Mouse (Mus musculus) testis, adult 2 months (tissue): ENCODE measurements around the gene Faf2.

Source experiments
- CTCF ChIP-seq: fragments of 200-500 bp; IDR thresholded peaks from 2 replicates; pipeline ENCODE4 v1.5.1; 2012; ENCODE audit warnings: low read depth, mild to moderate bottlenecking, inconsistent platforms, low read length, moderate library complexity; ENCODE audit not compliant: control insufficient read depth, insufficient read depth, insufficient replicate concordance
- POLR2A ChIP-seq: fragments of 200-500 bp; IDR thresholded peaks from 2 replicates; pipeline ENCODE4 v1.6.1; 2012; ENCODE audit warnings: low read depth, mild to moderate bottlenecking, inconsistent platforms, low read length, moderate library complexity; ENCODE audit not compliant: control insufficient read depth

- TF ChIP-seq POLR2A, result no peak
- TF ChIP-seq CTCF, result no peak
These were observed 42.9 kb downstream of the Faf2 start for GRCm38 (mm10) chr13:54664509-54664908.
